Mouse (Mus musculus) kidney, adult 2 months (tissue): ENCODE measurements around the gene Coq2. TPM values are rescaled to one million over a fixed set of nuclear protein-coding genes. Genes with fewer than 3 reads are reported as not detected.

Source experiments
- DNase-seq: peaks from one replicate; pipeline ENCODE4 v3.0.0; 2021
- H3K27ac ChIP-seq: fragments of 200-500 bp; 2 replicates; pipeline ENCODE4 v1.5.1; 2012; ENCODE audit warnings: low read depth, low read length, control low read depth, inconsistent platforms; ENCODE audit not compliant: insufficient read depth
- H3K27me3 ChIP-seq: fragments of 200-500 bp; replicated peaks from 2 replicates; pipeline ENCODE4 v1.6.1; 2012; ENCODE audit warnings: mild to moderate bottlenecking, moderate library complexity, low read length, inconsistent platforms; ENCODE audit not compliant: control insufficient read depth, insufficient read depth
- H3K36me3 ChIP-seq: fragments of 200-500 bp; 2 replicates; pipeline ENCODE4 v1.6.1; 2012; ENCODE audit warnings: mild to moderate bottlenecking, moderate library complexity, low read length, inconsistent platforms; ENCODE audit not compliant: control insufficient read depth, insufficient read depth
- H3K4me1 ChIP-seq: fragments of 200-500 bp; 2 replicates; pipeline ENCODE4 v1.6.1; 2011; ENCODE audit warnings: low read length; ENCODE audit not compliant: control insufficient read depth, insufficient read depth
- H3K4me3 ChIP-seq: fragments of 200-500 bp; 2 replicates; pipeline ENCODE4 v1.5.1; 2011; ENCODE audit warnings: mild to moderate bottlenecking, low read depth, low read length, control low read depth; ENCODE audit not compliant: insufficient read depth
- CTCF ChIP-seq: fragments of 200-500 bp; conservative IDR thresholded peaks from 2 replicates; pipeline ENCODE4 v1.5.1; 2011; ENCODE audit warnings: low read depth, mild to moderate bottlenecking, control low read depth, low read length, moderate library complexity, mixed read lengths; ENCODE audit not compliant: insufficient read depth, insufficient read length
- POLR2A ChIP-seq: fragments of 200-500 bp; IDR thresholded peaks from one replicate; pipeline ENCODE4 v1.6.1; 2011; ENCODE audit warnings: low read depth, low read length, control low read depth
- WGBS: fragments of 180-500 bp; shearing (Covaris S2); methylation state at CpG from one replicate; pipeline ENCODE4 v1.1.7; 2018; 5-methylcytosine and 5-hydroxymethylcytosine counted together
- polyA plus RNA-seq: library from polyadenylated mRNA; depleted of rRNA; stranded (reverse); fragments of >200 nt; gene quantifications from 2 replicates; pipeline ENCODE4 v1.2.3, GENCODE M21; 2012

Gene Coq2
- polyA plus RNA-seq, 1 experiment = 100 TPM

DNA sequence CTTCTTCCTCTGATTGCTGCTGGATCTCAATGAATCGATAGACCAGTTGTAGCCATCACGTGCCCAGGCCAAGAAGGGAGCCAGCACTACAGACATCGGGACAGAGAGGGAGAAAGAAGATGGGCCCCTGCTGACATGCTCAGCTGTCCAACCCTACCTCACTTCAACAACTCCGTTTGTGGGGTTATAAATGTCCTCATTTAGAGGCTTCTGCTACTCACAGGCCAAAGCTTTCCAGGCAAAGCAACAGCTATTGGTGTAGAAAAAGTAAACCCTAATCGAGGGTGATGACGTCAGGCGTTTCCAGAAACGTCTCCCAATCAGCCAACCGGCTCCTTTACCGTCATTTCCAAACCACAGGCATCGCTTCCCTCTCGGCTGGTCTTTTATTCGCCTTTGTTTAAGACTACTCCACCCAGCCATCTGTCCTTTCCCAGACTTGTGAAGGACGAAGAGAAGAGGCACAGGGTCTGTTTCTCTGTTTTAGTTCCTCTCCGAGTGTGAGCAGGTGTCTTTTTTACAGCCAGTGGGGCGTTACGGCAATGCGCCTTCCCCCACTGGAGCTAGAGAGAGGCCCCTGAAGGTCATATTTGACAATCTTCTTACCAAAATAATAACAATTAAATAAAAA is 5.1 kb upstream of the Coq2 start:
- Histone ChIP-seq H3K27me3 (no peaks in the 10 kb centered on the region), H3K36me3 (no peaks in the 10 kb centered on the region), H3K4me3 (no peak overlapping the region), H3K4me1 (peaks cover 2% of the 10 kb centered on the region; the same call in 1 of the 2 replicates), H3K27ac (no peak overlapping the region)
- WGBS = 52% methylated on average over 18 of the region's 18 CpGs
- DNase-seq = no peak
- TF ChIP-seq CTCF = no peak
- no peak for TF ChIP-seq POLR2A

DNA sequence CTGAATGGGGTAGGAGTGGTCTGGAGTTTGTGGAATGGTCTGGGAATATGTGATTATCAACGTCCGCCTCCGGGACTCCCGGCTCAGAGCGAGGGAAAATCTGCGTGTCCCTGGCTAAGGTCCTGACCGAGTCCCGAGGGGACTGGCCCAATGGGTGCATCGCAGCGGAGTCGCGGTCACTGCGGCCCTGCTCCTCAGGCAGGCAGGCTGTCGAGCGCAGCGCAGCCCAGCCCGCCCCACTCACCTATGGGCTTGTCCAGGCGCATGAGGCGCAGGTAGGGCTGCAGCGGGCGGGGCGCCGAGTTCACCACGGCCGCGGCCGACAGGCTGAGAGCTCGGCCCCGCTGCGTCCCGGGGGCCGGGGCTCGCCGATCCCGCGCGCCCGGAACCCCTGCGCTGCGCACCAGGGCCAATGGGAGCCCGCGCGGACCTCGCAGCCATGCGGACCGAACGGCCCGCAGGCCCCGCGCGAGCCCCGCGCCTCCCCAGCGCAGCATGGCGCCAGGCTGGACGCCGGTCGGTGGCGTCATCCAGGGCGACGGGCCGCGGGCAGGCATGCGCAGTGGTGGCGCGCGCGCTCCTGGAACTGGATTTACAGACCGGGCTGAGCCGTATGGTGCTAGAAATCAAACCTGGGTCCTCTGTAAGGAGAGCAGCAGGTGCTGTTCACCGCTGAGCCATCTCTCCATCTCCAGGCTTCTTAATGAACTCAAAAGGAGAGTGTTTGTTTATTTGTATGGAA is 1.0 kb downstream of the Coq2 start:
- peak overlapping the region; percentile 99 for H3K4me3 ChIP-seq
- no peaks in the 10 kb centered on the region for H3K36me3 ChIP-seq
- TF ChIP-seq POLR2A (no peak), CTCF (no peak)
- peak; percentile 93 for DNase-seq
- WGBS = under 1% methylated on average over 71 of the region's 71 CpGs
- peak overlapping the region; percentile 37 for H3K27ac ChIP-seq
- peaks cover 3% of the 10 kb centered on the region; the same call in 1 of the 2 replicates for H3K4me1 ChIP-seq
- H3K27me3 ChIP-seq = no peaks in the 10 kb centered on the region

GRCm38 (mm10) chr5:100672403-100672802 is 2.5 kb downstream of the Coq2 start:
- WGBS = 65% methylated on average over 4 of the region's 4 CpGs
- DNase-seq = no peak
- TF ChIP-seq POLR2A = no peak
- TF ChIP-seq CTCF = no peak
- Histone ChIP-seq H3K27me3 (no peaks in the 10 kb centered on the region), H3K27ac (no peak overlapping the region), H3K36me3 (no peaks in the 10 kb centered on the region), H3K4me3 (no peak overlapping the region), H3K4me1 (peaks cover 3% of the 10 kb centered on the region; the same call in 1 of the 2 replicates)

GRCm38 (mm10) chr5:100671897-100672296 is 3.0 kb downstream of the Coq2 start:
- no peak overlapping the region for H3K27ac ChIP-seq
- H3K27me3 ChIP-seq = no peaks in the 10 kb centered on the region
- no peak for DNase-seq
- H3K4me1 ChIP-seq = peaks cover 3% of the 10 kb centered on the region; the same call in 1 of the 2 replicates
- no peak overlapping the region for H3K4me3 ChIP-seq
- WGBS = 65% methylated on average over 3 of the region's 3 CpGs
- TF ChIP-seq POLR2A = no peak
- no peak for TF ChIP-seq CTCF
- H3K36me3 ChIP-seq = no peaks in the 10 kb centered on the region

DNA sequence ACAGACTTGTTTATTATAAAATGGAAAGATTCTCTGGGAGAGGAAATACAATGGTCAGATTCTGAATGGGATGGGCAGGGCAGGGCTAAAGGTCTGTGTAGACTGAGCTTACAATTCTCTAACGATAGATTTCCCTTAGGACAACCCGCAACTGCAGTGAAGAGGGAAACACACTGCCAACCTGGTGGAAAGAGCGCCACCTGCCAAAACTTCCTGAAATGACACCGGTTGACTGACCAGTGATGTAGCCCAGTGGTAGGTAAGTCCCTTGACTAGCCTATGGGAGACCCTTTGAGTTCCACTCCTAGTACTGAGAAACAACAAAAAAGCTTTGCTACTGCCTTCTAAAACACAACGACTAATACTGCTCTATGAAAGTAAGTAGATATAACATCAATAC is 3.5 kb downstream of the Coq2 start:
- no peaks in the 10 kb centered on the region for H3K27me3 ChIP-seq
- 21% methylated on average over 5 of the region's 5 CpGs for WGBS
- no peak for TF ChIP-seq POLR2A
- peak; percentile 66 for TF ChIP-seq CTCF
- no peaks in the 10 kb centered on the region for H3K36me3 ChIP-seq
- peaks cover 3% of the 10 kb centered on the region; the same call in 1 of the 2 replicates for H3K4me1 ChIP-seq
- DNase-seq = peak; percentile 50
- no peak overlapping the region for H3K27ac ChIP-seq
- H3K4me3 ChIP-seq = no peak overlapping the region

- no peak overlapping the region for H3K27ac ChIP-seq
- no peak overlapping the region for H3K4me3 ChIP-seq
- no peak for DNase-seq
- H3K27me3 ChIP-seq = no peaks in the 10 kb centered on the region
- H3K4me1 ChIP-seq = no peaks in the 10 kb centered on the region
- H3K36me3 ChIP-seq = peaks cover 3% of the 10 kb centered on the region
- WGBS = 75% methylated on average over 1 of the region's 1 CpGs
- TF ChIP-seq CTCF (no peak), POLR2A (no peak)
These were observed 8.0 kb downstream of the Coq2 start for GRCm38 (mm10) chr5:100666965-100667364.

- H3K27me3 ChIP-seq = no peaks in the 10 kb centered on the region
- peaks cover 3% of the 10 kb centered on the region for H3K36me3 ChIP-seq
- no peak overlapping the region for H3K4me3 ChIP-seq
- TF ChIP-seq CTCF (peak; percentile 82), POLR2A (no peak)
- WGBS = 27% methylated on average over 5 of the region's 5 CpGs
- peak; percentile 67 for DNase-seq
- H3K27ac ChIP-seq = no peak overlapping the region
- no peaks in the 10 kb centered on the region for H3K4me1 ChIP-seq
These were observed 11.1 kb downstream of the Coq2 start for GRCm38 (mm10) chr5:100663854-100664253.
